Mouse (Mus musculus) gastrocnemius, postnatal 4 days (tissue): ENCODE measurements around the gene G6pc2. TPM values are rescaled to one million over a fixed set of nuclear protein-coding genes. Genes with fewer than 3 reads are reported as not detected.

Experiments
- DNase-seq, 2 experiments: peaks; one replicate each; pipeline ENCODE4 v3.0.0; 2021 to 2022; ENCODE audit warnings: low spot score in 2 of 2, mixed read lengths in 2 of 2
- long read RNA-seq, 2 experiments: library from polyadenylated mRNA; stranded (forward); transcript quantifications; one replicate each; pipeline ENCODE4 v2.0.0; 2021
- total RNA-seq, 2 experiments: library from RNA; stranded (reverse); gene quantifications; 2 replicates each; pipeline ENCODE4 v1.2.3; 2021

G6pc2 gene
- not detected for total RNA-seq
- long read RNA-seq, experiment 1: 0 reads
- long read RNA-seq, experiment 2: 0 reads

DNA sequence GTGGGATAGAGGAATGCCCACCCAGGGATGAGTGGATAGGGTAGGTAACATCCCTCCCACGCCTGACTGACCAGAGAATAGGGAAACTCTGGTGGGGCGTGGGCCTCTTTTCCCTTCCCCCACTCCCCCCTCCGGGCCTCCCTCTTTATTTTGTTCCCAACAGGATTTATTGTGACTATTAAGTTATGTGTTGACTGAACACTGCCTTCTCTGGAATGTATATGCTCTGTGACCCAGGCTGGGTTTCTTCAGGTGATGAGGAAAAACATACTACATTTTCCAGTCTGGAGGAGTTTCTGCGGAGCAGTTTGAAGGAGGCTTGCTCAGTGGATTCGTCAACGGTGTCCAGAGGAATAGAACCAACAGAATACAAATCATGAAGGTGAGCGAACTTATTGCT, at the start of gene G6pc2:
Gene G6pc2, plus strand, starts transcription at position 301 of the 400 bp plus-strand sequence.
- no peak for DNase-seq

DNA sequence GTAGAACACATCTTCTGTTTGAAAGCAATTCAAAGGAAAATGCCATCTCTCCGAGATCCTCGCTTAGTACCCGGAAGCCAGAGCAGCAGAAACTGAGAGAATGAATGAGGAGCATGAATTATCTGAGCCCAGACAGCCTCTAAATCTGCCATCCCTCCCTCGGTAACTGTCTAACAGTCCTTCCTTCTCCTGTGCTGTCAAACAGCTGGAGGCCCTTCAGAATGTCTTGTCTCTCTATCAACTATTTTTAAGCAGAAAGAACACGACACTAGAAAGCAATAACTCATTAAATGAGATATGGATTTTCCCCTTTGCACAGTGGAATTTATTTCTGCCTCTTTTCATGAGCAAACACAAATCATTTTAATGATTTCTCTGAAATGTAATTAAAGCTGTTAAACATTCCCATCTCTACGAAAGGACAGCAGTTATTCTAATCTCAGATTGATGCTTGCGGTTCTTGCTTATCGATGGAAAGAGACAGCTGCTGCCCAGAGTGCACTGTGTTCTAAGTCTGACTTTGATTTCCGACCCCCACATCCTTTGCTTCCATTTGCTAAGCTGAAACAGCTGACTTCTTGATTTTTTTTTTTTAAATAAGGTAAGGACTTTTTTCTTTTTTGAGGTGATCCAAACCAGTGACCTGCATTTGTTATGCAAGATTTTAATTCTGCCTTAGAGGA, 40.3 kb upstream of the G6pc2 start:
- no peak for DNase-seq

DNA sequence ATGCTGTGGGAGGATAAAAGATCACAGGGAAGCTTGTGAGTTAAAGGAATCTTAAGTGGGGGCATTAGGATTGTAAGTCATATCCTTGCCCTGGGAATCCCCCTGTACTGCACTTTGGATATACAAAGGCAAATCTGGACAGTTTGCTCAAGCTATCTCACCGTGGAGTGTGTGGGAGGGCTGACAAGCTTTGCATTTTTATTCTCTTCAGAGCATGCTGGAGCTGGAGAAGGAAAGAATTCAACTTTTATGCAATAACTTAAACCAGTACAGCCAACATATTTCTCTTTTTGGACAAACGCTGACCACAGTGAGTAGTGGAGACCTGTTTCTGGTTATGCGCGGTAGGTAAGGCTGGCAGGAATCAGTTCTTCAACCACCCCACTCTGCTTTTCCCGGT, 35.6 kb upstream of the G6pc2 start:
- DNase-seq: no peak

DNA sequence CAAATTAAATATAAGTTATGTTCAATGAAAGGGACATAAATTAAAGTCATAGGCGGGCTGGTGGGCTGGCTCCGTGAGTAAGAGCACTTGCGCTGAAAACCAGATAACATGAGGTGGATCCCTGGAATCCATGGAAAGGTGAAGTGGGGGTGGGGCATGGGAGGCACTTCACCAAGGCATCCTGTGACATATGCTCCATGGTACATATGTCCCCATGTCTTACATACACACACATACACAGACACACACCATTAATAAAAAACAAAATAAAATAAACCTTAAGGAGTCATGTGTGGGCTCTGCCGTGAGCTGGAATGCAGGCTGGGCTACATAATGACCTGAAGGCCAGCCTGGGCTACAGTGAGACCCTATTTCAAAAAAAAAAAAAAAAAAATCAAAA, 31.2 kb upstream of the G6pc2 start:
- no peak for DNase-seq

GRCm38 (mm10) chr2:69187990-69188389, 22.9 kb upstream of the G6pc2 start:
- DNase-seq: no peak

GRCm38 (mm10) chr2:69188732-69189131, 22.1 kb upstream of the G6pc2 start:
- no peak for DNase-seq

DNA sequence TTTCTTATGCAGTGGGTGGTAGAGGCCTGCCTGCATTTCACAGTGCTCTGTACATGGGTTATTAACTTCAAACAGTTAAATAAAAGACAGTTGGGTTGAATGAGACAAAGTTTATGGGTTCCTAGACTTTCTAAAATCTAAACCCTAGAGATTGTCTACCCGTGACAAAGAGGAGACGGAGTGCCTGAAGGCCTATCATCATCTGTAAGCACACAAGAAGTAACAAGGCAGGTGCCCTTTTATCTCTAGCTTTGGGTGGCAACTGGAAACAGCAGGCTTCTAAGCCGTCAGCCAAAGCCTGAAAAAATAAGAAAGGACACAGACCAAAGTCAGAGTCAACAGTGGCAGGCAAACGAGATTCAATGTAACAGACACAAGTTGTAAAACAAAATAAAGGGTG, 21.7 kb upstream of the G6pc2 start:
- DNase-seq: no peak

DNA sequence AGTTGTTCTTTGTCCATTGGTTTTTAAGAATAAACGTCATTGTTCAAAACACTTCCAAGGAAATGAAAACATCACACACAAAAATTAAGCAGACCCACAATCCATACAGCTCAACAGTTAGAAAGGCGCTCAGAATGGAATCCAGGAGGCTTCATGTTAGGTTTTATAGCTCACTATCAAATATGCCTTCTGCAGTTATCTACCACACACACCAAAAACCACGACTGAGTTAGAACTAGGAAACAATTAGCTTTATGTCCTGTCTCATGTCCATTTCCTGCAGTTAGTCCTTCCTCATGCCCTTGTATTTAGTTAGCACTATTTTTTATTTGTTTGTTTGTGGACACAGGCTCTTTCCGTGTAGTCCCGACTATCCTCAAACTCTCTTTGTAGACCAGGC, 19.8 kb upstream of the G6pc2 start:
- DNase-seq: no peak

- DNase-seq: no peak
Measured at GRCm38 (mm10) chr2:69193555-69193954, 17.3 kb upstream of the G6pc2 start.

GRCm38 (mm10) chr2:69205185-69205584, 5.7 kb upstream of the G6pc2 start:
- no peak for DNase-seq

DNA sequence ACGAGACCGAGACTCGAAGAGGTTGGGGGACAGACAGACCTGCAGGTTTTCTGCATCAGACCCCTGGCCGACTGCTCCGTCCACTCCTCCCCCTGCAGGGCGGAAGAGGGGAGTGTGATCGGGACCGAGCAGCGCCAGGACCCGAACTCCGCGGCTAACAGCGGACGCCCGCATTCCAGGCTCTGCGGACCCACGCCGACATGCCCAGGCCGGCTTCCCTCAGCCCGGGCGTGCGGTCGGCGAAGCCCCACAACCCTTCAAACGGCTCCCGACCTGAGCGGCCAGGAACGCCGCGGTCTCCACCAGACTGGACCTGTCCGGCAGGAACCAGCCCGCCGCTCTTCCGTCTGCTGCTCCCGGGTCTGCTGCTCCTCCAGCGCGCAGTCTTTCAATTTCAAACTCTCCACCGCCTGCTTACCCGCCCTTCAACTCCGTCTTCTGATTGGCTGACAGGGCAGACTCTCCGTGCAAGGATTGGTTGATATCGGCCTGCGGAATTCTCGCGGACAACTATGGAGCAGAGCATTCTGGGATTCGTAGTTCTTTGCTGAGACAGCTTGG, 5.0 kb upstream of the G6pc2 start, which contains the start of gene Spc25:
Gene Spc25, minus strand, starts transcription at position 404 of the 561 bp plus-strand sequence.
- peak; percentile 64 to 87 for DNase-seq

- DNase-seq: no peak
Measured at GRCm38 (mm10) chr2:69206523-69206922, 4.3 kb upstream of the G6pc2 start.

DNA sequence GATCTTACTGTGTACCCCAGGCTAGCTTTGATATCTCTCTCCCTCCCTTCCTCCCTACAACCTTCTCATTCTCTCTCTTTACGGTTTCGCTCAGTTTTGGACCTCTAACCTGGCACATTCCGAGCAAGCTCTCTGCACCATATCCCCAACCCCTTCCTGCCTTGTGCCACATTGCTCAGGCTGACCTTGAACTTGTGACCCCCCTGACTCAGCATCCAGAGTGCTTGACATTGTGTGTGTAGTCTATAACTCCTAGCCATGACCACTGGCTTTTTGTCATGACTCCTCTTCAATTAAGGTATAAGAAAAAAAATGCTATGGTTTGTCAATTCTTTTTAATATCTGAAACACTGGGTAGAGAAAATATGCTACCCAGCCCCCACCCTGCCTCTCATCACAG, 1.2 kb upstream of the G6pc2 start:
- no peak for DNase-seq

GRCm38 (mm10) chr2:69212652-69213051, 1.8 kb downstream of the G6pc2 start:
- no peak for DNase-seq

- DNase-seq: no peak
Measured at GRCm38 (mm10) chr2:69215242-69215641, 4.4 kb downstream of the G6pc2 start.

DNA sequence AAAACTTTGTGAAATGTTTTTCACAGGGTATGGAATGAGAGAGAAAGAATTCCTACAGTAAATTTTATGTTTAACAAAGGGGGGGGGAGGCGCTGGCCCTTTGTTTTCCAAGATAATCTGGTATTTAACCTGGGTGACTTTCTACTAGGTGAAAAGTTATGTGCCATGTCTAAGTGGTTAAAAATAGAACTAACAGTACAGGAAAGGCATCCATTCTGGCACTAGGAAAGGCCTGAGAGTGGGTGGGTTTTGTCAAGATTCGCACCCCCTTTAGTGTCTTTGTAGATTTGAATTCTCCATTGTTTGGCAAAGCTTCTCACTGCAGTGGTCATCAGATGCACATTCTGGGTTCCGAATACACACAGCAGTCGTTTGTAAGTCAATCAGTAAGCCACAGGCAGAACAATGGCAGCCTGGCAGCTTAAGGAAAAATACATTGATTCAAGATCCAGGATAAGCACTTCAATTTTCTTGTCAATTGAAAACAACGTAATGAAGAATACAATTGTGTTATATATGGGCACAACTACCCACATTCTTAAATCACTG, 11.1 kb downstream of the G6pc2 start:
- no peak for DNase-seq

DNA sequence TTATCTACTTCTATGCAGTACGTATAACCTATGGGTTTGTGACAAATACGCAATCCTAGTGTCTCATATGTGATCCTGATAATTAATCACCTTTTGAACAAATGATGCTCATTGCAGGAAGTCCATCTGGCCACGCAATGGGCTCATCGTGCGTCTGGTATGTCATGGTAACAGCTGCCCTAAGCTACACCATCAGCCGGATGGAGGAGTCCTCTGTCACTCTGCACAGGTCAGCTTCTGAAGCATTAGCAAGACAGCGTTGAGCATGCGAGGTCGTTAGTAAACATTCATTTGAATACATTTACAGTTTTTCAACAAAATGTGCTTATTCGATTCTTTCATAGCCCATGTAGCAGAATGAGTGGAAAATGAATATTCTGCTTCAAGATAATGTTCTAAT, 11.9 kb downstream of the G6pc2 start:
- no peak for DNase-seq

- DNase-seq: no peak
Measured at GRCm38 (mm10) chr2:69224724-69225123, 13.9 kb downstream of the G6pc2 start.

GRCm38 (mm10) chr2:69226876-69227275, 16.0 kb downstream of the G6pc2 start:
- DNase-seq: no peak

DNA sequence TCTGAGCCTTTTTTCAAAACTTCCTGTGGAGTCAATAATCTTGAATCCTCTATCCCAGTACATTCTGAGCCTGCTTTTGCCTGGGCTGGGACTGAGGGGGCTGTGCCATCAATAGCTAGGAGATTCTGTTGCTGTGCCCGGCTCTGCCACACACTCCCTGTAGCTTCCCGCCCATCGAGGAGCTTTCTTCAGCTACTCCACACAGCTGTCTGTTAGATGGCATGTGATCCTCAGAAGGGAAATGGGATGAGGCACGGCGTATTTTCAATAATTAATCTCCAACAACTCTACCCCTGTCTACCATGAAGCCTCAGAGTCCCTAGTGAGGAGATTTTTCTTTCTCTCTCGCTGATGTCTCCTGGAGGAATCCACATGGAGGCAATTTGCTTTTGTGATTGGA, 17.8 kb downstream of the G6pc2 start:
- DNase-seq: no peak

GRCm38 (mm10) chr2:69230137-69230536, 19.3 kb downstream of the G6pc2 start:
- no peak for DNase-seq

- DNase-seq: no peak
Measured at GRCm38 (mm10) chr2:69232101-69232500, 21.2 kb downstream of the G6pc2 start.
